Mouse (Mus musculus): ENCODE results near the gene Tpx2.

- TF ChIP-seq E2F4 (IDR thresholded peaks at IDR 0.05; ENCODE audit: insufficient read depth) (no peak), POLR2A (IDR thresholded peaks at IDR 0.05; ENCODE audit: insufficient read length, low read depth) (no peak), CEBPB (IDR thresholded peaks at IDR 0.05; ENCODE audit: insufficient read depth, poor library complexity, severe bottlenecking) (no peak), MYOG (IDR thresholded peaks at IDR 0.05; ENCODE audit: control insufficient read depth in 1 of 3, insufficient read depth in 1 of 3, insufficient read length in 2 of 3, low read depth in 2 of 3) (no peak), TCF12 (IDR thresholded peaks at IDR 0.05; ENCODE audit: insufficient read depth, poor library complexity, severe bottlenecking) (no peak)
These were observed 24.0 kb upstream of the Tpx2 start for GRCm38 (mm10) chr2:152823770-152824169.

All from myocyte (in vitro differentiated cells).